ENCODE assay signal across 20 mouse cellular contexts in genomic region chr15:13093954-13094880, GRCm38 (mm10).
DNase-seq lines count a peak whose midpoint lies in the region; ATAC-seq and TF ChIP-seq lines count a peak whose summit lies in the region.
"Had no signal": no experiment of that assay in that cellular context is flagged by ENCODE, and none has a peak within 500 bp of the region (broad histone marks: within the 10 kb centered on the region; RNA-seq: fewer than 3 reads in every experiment).

No protein-coding gene starts in this region.

- no peak overlapping the region for H3K4me3 ChIP-seq in hindbrain, embryonic 15.5 days
- no peak overlapping the region for H3K4me3 ChIP-seq in midbrain, postnatal 0 days (ENCODE audit: low read depth, low read length)
- H3K4me3 ChIP-seq: embryonic facial prominence, embryonic 15.5 days; liver, embryonic 15.5 days had no signal

- peak; percentile 15 for DNase-seq in layer of hippocampus, adult 11-12 months (ENCODE audit: low spot score)
- DNase-seq in layer of hippocampus, adult 9-11 months: no peak
- DNase-seq in brain, adult 2 months (ENCODE audit: low read depth, low spot score): peak; percentile 46
- peak; percentile 44 for DNase-seq in midbrain, postnatal 0 days (ENCODE audit: low spot score)
- DNase-seq in thymus, postnatal 0 days (ENCODE audit: low spot score): no peak
- DNase-seq in thymus, postnatal 14 days: no peak
- DNase-seq: adrenal gland, postnatal 10 days; cerebellum, adult 9-10 months; embryo, embryonic 11 days; gastrocnemius, postnatal 10 days; heart, postnatal 10 days; kidney, adult 9 months; kidney, postnatal 36 days; spleen, adult 18-20 months; thymus, adult 18-20 months had no signal

- H3K27me3 ChIP-seq in hindbrain, embryonic 15.5 days: no peaks in the 10 kb centered on the region
- H3K27me3 ChIP-seq in midbrain, postnatal 0 days (ENCODE audit: insufficient read depth, low read length): no peaks in the 10 kb centered on the region
- H3K27me3 ChIP-seq: embryonic facial prominence, embryonic 15.5 days; liver, embryonic 15.5 days had no signal

- H3K9ac ChIP-seq in hindbrain, embryonic 15.5 days: no peak overlapping the region
- no peak overlapping the region for H3K9ac ChIP-seq in midbrain, postnatal 0 days (replicated peaks; ENCODE audit: low read length, poor library complexity, severe bottlenecking)
- H3K9ac ChIP-seq: embryonic facial prominence, embryonic 15.5 days; liver, embryonic 15.5 days had no signal

- peaks cover 13% of the 10 kb centered on the region for H3K4me1 ChIP-seq in hindbrain, embryonic 15.5 days (replicated peaks)
- H3K4me1 ChIP-seq in midbrain, postnatal 0 days (ENCODE audit: insufficient read depth, low read length): no peaks in the 10 kb centered on the region
- H3K4me1 ChIP-seq: liver, embryonic 15.5 days had no signal

- WGBS in hindbrain, embryonic 15.5 days: 58% methylated on average over 19 of the region's 19 CpGs
- 45% methylated on average over 19 of the region's 19 CpGs for WGBS in midbrain, postnatal 0 days

- no peaks in the 10 kb centered on the region for H3K9me3 ChIP-seq in hindbrain, embryonic 15.5 days
- no peaks in the 10 kb centered on the region for H3K9me3 ChIP-seq in midbrain, postnatal 0 days (ENCODE audit: low read length)
- H3K9me3 ChIP-seq: embryonic facial prominence, embryonic 15.5 days; liver, embryonic 15.5 days had no signal

- no peak for TF ChIP-seq CTCF in midbrain, postnatal 0 days (IDR thresholded peaks at IDR 0.05)

- H3K27ac ChIP-seq in hindbrain, embryonic 15.5 days (replicated peaks): peak overlapping the region; percentile 49; the same call in 1 of the 2 replicates
- no peak overlapping the region for H3K27ac ChIP-seq in midbrain, postnatal 0 days (ENCODE audit: low read depth, low read length)
- H3K27ac ChIP-seq: embryonic facial prominence, embryonic 15.5 days; liver, embryonic 15.5 days had no signal

- H3K36me3 ChIP-seq in hindbrain, embryonic 15.5 days: no peaks in the 10 kb centered on the region
- no peaks in the 10 kb centered on the region for H3K36me3 ChIP-seq in midbrain, postnatal 0 days (ENCODE audit: insufficient read depth, low read length)
- H3K36me3 ChIP-seq: embryonic facial prominence, embryonic 15.5 days; liver, embryonic 15.5 days had no signal

- 0 out of 2 replicates have a peak, but pooled peaks have one; percentile 72 for ATAC-seq in hindbrain, embryonic 15.5 days (ENCODE audit: low FRiP score, low read depth)
- 0 out of 2 replicates have a peak, but pooled peaks have one; percentile 55 for ATAC-seq in midbrain, postnatal 0 days (ENCODE audit: low FRiP score)
- ATAC-seq: inflammation-experienced regulatory T-cells, adult 6 months; lung, postnatal 0 days had no signal

- H3K4me2 ChIP-seq in hindbrain, embryonic 15.5 days: no peak overlapping the region
- no peak overlapping the region; the same call in 1 of the 2 replicates for H3K4me2 ChIP-seq in midbrain, postnatal 0 days (ENCODE audit: low read depth, low read length, poor library complexity, severe bottlenecking)
- H3K4me2 ChIP-seq: embryonic facial prominence, embryonic 15.5 days; liver, embryonic 15.5 days had no signal

Comparison
In these comparisons a context has a peak if more than half of its experiments do, and no peak if none do; other contexts are left out.
1. DNase-seq: peak in layer of hippocampus, adult 11-12 months (single experiment), brain, adult 2 months (single experiment) and midbrain, postnatal 0 days (single experiment); none in layer of hippocampus, adult 9-11 months (single experiment), thymus, postnatal 0 days (single experiment) and thymus, postnatal 14 days (single experiment).